Mouse (Mus musculus): ENCODE data around the gene Mmrn2. TPM values are rescaled to one million over a fixed set of nuclear protein-coding genes. Genes with fewer than 3 reads are reported as not detected.

Mmrn2 gene
- total and polyA plus RNA-seq, 2 experiments: 3.4 to 9.2 TPM

DNA sequence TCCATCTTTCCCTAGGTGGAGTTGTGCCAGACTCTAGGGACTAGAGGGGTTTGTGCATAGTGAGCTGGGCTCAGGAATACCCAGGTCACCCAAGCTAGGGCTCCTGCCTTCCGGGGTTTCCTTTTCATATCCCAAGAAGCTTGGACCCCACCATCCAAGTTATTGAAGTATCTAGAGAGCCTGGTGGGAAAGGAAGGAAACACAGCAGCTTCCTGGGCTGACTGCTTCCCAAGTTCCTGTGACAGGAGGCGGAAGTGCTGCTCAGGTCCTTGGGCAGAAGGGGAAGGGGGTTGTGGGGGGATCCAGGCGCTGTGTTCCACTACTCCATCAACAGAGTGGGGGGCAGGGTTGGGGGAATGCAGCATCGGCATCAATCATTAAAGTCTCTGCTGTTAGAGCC lies 1.9 kb downstream of the Mmrn2 start:
- peak overlapping the region; percentile 67 for H3K27ac ChIP-seq (replicated peaks; ENCODE audit: insufficient read depth, low read depth, low read length)
- H3K27me3 ChIP-seq (ENCODE audit: control insufficient read depth, insufficient read depth, low read length): no peaks in the 10 kb centered on the region
- H3K4me1 ChIP-seq (ENCODE audit: control insufficient read depth, insufficient read depth, low read length): no peaks in the 10 kb centered on the region
- no peak for DNase-seq (ENCODE audit: extremely low read depth, low read depth, low spot score)
- TF ChIP-seq CTCF (IDR thresholded peaks at IDR 0.05; ENCODE audit: low read depth, low read length): no peak
- TF ChIP-seq POLR2A (IDR thresholded peaks at IDR 0.05; ENCODE audit: extremely low read depth, insufficient read depth, low read length): no peak
- H3K4me3 ChIP-seq (ENCODE audit: insufficient read depth, low read depth, low read length): no peak overlapping the region
- H3K79me2 ChIP-seq (ENCODE audit: control insufficient read depth, insufficient read depth, low read length): no peaks in the 10 kb centered on the region
- H3K9ac ChIP-seq (ENCODE audit: low read depth, low read length): no peak overlapping the region
- WGBS: 65% methylated on average over 4 of the region's 4 CpGs
- no peaks in the 10 kb centered on the region for H3K36me3 ChIP-seq (ENCODE audit: control insufficient read depth, insufficient read depth, low read length)

DNA sequence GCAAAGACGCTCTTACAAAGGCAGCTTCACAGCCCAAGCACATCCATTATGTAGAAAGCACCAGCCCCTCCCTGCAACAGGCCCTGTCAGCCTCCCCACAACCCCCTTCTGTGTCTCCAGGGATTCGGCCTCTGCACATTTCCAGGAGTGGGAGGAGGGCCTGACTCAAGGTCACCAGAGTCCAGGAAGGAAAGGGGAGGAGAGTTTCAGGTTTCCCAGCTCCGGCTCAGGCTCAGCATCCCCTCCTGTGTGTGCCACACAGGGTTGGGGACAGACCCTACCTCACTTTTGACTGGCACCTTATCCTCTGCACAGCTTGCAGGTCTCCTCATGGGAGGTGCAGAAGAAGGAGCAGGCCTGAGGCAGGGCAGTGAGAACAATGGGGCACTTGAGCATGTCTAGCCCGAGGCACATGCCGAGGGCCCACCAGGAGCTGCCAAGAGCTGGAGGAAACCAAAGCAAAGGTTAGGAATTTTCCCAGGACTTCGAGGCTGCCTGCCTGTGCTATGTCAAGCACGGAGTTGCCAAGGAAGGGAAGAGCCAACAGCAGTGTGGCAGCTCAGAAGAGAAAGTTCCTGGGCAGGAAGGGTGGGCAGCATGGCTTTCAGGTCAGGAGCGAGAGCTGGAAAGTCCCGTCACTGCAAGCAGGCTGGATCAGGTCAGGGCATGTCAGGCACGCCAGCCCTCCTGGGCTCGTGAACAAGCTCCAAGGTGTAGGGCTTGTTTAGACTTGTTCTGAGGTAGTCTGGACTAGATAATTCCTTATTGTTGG lies 3.5 kb downstream of the Mmrn2 start:
- Histone ChIP-seq H3K79me2 (ENCODE audit: control insufficient read depth, insufficient read depth, low read length) (no peaks in the 10 kb centered on the region), H3K9ac (ENCODE audit: low read depth, low read length) (no peak overlapping the region), H3K4me3 (ENCODE audit: insufficient read depth, low read depth, low read length) (no peak overlapping the region; the same call in 1 of the 2 replicates), H3K36me3 (ENCODE audit: control insufficient read depth, insufficient read depth, low read length) (no peaks in the 10 kb centered on the region), H3K4me1 (ENCODE audit: control insufficient read depth, insufficient read depth, low read length) (no peaks in the 10 kb centered on the region), H3K27me3 (ENCODE audit: control insufficient read depth, insufficient read depth, low read length) (no peaks in the 10 kb centered on the region), H3K27ac (replicated peaks; ENCODE audit: insufficient read depth, low read depth, low read length) (peak overlapping the region; percentile 64)
- 72% methylated on average over 11 of the region's 11 CpGs for WGBS
- no peak for TF ChIP-seq CTCF (IDR thresholded peaks at IDR 0.05; ENCODE audit: low read depth, low read length)
- TF ChIP-seq POLR2A (IDR thresholded peaks at IDR 0.05; ENCODE audit: extremely low read depth, insufficient read depth, low read length): no peak
- DNase-seq (ENCODE audit: extremely low read depth, low read depth, low spot score): no peak

- 81% methylated on average over 9 of the region's 9 CpGs for WGBS
- Histone ChIP-seq H3K79me2 (ENCODE audit: control insufficient read depth, insufficient read depth, low read length) (no peaks in the 10 kb centered on the region), H3K27ac (replicated peaks; ENCODE audit: insufficient read depth, low read depth, low read length) (no peak overlapping the region), H3K27me3 (ENCODE audit: control insufficient read depth, insufficient read depth, low read length) (no peaks in the 10 kb centered on the region), H3K4me3 (ENCODE audit: insufficient read depth, low read depth, low read length) (no peak overlapping the region), H3K4me1 (ENCODE audit: control insufficient read depth, insufficient read depth, low read length) (no peaks in the 10 kb centered on the region), H3K36me3 (ENCODE audit: control insufficient read depth, insufficient read depth, low read length) (no peaks in the 10 kb centered on the region), H3K9ac (ENCODE audit: low read depth, low read length) (no peak overlapping the region)
- DNase-seq (ENCODE audit: extremely low read depth, low read depth, low spot score): peak; percentile 62
- TF ChIP-seq POLR2A (IDR thresholded peaks at IDR 0.05; ENCODE audit: extremely low read depth, insufficient read depth, low read length) (no peak), CTCF (IDR thresholded peaks at IDR 0.05; ENCODE audit: low read depth, low read length) (no peak)
Measured at GRCm38 (mm10) chr14:34382921-34383704, 7.8 kb downstream of the Mmrn2 start.

GRCm38 (mm10) chr14:34393295-34393694 lies 18.0 kb downstream of the Mmrn2 start:
- no peak for DNase-seq (ENCODE audit: extremely low read depth, low read depth, low spot score)
- Histone ChIP-seq H3K9ac (ENCODE audit: low read depth, low read length) (no peak overlapping the region), H3K79me2 (ENCODE audit: control insufficient read depth, insufficient read depth, low read length) (no peaks in the 10 kb centered on the region), H3K36me3 (ENCODE audit: control insufficient read depth, insufficient read depth, low read length) (no peaks in the 10 kb centered on the region), H3K27me3 (ENCODE audit: control insufficient read depth, insufficient read depth, low read length) (no peaks in the 10 kb centered on the region), H3K4me3 (ENCODE audit: insufficient read depth, low read depth, low read length) (no peak overlapping the region), H3K27ac (replicated peaks; ENCODE audit: insufficient read depth, low read depth, low read length) (no peak overlapping the region), H3K4me1 (ENCODE audit: control insufficient read depth, insufficient read depth, low read length) (peaks cover 5% of the 10 kb centered on the region)
- WGBS: 83% methylated on average over 4 of the region's 4 CpGs
- TF ChIP-seq POLR2A (IDR thresholded peaks at IDR 0.05; ENCODE audit: extremely low read depth, insufficient read depth, low read length) (no peak), CTCF (IDR thresholded peaks at IDR 0.05; ENCODE audit: low read depth, low read length) (no peak)

DNA sequence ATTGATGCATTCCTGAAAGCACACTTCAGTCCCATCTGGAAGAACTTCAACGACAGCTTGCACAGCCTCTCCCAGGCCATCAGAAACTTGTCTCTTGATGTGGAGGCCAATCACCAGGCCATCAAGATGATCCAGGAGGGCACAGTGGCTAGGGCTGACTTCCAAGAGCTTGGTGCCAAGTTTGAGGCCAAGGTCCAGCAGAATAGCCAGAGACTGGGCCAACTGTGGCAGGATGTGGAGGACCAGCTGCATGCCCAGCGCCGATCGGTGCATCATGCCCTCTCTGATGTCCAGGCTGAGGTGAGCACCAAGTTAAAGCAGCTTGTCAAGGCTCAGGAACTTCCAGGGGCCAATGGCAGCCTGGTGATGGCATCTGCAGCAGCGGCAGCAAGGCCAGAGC lies 22.6 kb downstream of the Mmrn2 start:
- Histone ChIP-seq H3K4me3 (ENCODE audit: insufficient read depth, low read depth, low read length) (no peak overlapping the region), H3K27ac (replicated peaks; ENCODE audit: insufficient read depth, low read depth, low read length) (no peak overlapping the region), H3K36me3 (ENCODE audit: control insufficient read depth, insufficient read depth, low read length) (no peaks in the 10 kb centered on the region), H3K27me3 (ENCODE audit: control insufficient read depth, insufficient read depth, low read length) (no peaks in the 10 kb centered on the region), H3K79me2 (ENCODE audit: control insufficient read depth, insufficient read depth, low read length) (no peaks in the 10 kb centered on the region), H3K4me1 (ENCODE audit: control insufficient read depth, insufficient read depth, low read length) (peaks cover 1% of the 10 kb centered on the region; the same call in 1 of the 2 replicates), H3K9ac (ENCODE audit: low read depth, low read length) (no peak overlapping the region)
- TF ChIP-seq POLR2A (IDR thresholded peaks at IDR 0.05; ENCODE audit: extremely low read depth, insufficient read depth, low read length): no peak
- no peak; the same call in 1 of the 2 replicates for TF ChIP-seq CTCF (IDR thresholded peaks at IDR 0.05; ENCODE audit: low read depth, low read length)
- WGBS: 30% methylated on average over 5 of the region's 5 CpGs
- DNase-seq (ENCODE audit: extremely low read depth, low read depth, low spot score): peak; percentile 94

Measured in liver, adult 2 months (tissue).